Mouse (Mus musculus) left cerebral cortex, adult 18-20 months (tissue): ENCODE data around the gene Kdm3a. TPM values are rescaled to one million over a fixed set of nuclear protein-coding genes. Genes with fewer than 3 reads are reported as not detected.

Source experiments
- DNase-seq, 2 experiments: peaks; one replicate each; pipeline ENCODE4 v3.0.0; 2021 to 2022; ENCODE audit warnings: low spot score in 2 of 2, mixed read lengths in 1 of 2
- long read RNA-seq, 2 experiments: library from polyadenylated mRNA; stranded (forward); transcript quantifications; one replicate each; pipeline ENCODE4 v2.0.0; 2021
- total RNA-seq, 2 experiments: library from RNA; stranded (reverse); gene quantifications; 2 replicates each; pipeline ENCODE4 v1.2.3; 2021

The Kdm3a gene
- total RNA-seq: 10 to 100 TPM; 50.1 to 53.4 TPM
- long read RNA-seq, experiment 1, full-length matches to known transcripts: 8 of 19 reads
- long read RNA-seq, experiment 1, partial matches to known transcripts: 3 of 19 reads
- long read RNA-seq, experiment 1, other reads (novel, unspliced or antisense): 8 of 19 reads
- long read RNA-seq, experiment 2, full-length matches to known transcripts: 8 of 19 reads
- long read RNA-seq, experiment 2, partial matches to known transcripts: 5 of 19 reads
- long read RNA-seq, experiment 2, other reads (novel, unspliced or antisense): 6 of 19 reads

DNA sequence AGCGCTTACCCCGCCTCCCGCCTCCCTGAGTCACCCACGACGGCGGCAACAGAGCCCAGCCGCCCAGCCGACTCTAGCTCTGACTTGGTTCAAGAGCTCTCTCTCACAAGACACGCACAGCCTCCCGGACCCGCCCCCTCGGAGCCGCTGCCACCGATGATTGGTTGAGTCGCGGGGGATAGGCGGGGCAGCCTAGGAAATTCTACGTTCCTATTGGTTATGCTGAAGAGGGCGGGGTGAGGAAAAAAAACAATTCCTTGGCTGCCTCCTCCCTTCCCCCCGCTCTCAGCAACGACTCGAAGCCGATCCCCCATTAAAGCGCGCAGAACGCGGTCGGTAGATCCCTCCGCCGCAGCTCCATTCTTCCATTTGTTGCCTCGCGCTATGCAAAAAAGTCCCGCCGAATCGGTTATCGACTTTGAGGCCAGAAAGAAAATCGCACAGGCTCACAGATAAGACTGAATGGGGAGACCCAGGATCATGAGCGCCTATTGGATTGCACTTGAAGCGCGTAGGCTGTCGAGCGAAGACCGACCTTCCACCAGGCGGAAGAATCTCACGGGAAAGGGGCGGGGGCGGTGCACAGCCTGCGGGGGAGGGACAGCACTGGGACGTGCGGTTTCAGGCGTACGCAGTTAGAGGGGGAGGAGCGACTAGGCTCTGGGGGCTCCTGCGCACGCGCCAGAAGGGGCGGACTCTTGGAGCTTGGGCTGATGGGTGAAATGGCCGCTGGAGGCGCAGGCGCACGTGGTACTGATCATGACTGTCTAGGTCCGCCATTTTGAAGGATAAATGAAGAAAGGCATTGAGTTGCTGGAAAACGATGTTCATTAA, at the start of gene Kdm3a:
Gene Kdm3a (minus strand): TSS at position 162 of the 834 bp plus-strand sequence.
- peak; percentile 97 to 98 for DNase-seq

DNA sequence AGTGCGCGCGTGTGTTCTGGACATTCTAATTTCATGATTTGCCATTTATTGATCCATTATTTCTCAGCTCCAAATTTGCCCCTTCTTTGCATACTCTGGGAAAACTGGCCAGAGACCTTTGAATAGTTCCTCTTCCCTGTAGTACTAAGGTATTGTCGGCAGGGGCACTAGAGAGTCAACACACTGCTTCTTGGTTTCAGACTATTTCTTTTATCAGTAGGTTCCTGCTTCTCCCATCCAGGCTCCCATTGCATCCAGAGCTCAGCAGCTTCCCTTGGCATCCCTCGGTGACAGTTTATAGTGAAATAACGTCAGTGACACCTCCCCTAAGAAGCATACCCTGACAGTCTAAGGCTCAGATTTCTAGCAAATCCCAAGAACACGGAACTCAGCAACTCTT, 46.1 kb upstream of the Kdm3a start:
- no peak for DNase-seq

DNA sequence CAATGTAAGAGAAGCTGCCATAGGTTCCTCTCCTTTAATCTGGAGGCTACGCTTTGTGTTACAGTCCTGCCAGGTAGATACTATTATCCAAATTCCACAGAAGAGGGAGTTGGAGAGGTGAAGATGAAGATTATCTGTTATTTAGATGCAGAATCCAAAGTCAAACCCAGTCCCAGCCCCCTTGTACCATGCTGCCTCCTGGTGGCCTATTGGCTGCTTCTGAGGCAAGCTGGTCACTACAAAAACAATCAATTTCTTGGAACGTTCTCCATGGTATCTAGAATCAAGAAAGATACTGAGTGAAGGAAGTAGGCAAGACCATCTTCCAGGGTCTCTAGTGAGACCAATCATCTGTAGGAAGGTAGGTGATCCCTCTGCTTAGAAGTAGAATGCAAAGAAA, 40.4 kb upstream of the Kdm3a start:
- no peak for DNase-seq

DNA sequence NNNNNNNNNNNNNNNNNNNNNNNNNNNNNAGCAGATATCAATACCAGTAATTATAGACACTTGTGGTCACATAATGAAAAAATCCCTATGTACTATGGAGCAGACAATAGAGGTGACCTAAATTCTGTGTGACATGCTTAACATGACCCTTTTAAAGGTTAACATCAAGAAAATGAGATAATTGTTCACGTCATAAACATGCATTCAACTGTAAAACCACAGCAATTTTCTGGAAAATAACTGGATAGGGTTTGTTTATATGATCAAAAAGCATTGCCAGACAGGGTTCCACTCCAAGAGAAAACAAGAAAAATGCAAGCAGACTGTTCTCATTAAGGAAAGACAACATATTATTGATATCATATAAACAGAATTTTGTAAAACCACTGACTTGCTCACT, 31.7 kb upstream of the Kdm3a start:
- DNase-seq: no peak

DNA sequence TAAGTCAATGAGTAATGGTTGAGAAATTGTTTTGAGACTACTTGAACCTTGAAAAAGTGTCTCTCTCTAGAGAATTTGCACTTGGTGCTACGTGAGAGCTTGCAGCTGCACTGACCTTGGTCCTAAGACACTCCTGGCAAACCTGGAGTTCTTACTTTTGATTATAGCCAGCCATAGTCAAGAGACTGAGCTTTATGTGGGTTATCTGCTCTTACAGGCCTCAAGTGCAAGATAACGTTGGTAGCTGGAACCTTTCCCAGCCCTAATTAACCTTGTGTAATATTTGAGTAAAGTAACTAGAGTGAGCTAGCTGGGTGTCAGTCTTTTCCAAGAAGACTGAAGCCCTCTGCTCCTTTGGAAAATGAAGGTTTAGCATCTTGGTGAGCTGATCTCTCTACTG, 25.5 kb upstream of the Kdm3a start:
- no peak for DNase-seq

DNA sequence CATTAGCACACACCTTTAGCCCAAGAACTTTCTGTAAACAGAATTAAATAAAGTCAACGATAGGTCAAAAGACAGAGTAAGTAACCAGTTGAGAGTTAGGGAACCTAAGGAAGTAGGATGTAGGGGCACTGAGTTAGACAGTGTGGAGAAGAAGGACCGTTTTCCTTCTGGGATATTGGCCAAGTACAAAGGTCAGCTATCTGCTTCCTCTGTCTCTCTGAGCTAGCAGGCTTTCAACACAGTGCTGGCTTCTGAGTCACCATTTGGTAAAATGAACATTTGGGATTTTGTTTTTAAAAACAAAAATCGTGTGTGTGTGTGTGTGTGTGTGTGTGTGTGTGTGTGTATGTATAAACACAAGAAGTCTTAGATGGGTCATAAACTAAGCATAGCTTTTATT, 23.0 kb upstream of the Kdm3a start:
- DNase-seq: no peak

DNA sequence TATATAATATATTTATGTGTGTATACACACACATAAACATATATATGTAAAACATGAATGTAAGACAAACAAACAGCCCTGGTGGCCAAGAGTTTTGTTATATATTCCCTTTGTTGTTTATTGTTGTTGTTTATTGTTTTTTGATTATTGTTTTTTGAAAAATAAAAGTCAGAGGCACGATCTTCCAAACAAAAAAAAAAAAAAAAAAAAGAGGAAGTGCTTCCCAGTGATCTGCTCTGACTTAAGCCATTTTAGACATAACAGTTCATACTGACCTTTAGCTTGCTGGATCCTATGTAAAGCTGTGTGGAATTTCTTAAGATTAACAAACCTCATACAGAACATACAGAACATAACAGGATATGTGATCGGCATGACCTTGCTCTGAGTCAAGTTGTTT, 19.1 kb upstream of the Kdm3a start:
- no peak for DNase-seq

DNA sequence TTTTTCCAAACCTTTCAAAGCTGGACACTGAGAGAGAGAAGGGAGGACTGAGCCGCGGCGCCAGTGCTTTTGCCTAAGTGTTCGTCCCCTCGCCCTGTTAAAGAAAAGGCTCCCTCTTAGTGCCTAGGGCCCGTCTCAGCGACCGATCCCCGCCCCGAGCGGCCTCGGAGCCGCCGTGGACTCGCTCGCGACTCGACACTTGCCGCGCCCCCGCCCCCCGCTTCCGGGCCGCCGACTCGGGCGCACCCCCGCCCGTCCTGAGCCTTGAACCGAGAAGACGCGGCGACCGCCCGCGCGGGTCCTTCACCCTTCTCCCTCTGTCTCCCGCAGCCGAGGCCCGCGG, 333 bp downstream of the Kdm3a start:
- no peak for DNase-seq

DNA sequence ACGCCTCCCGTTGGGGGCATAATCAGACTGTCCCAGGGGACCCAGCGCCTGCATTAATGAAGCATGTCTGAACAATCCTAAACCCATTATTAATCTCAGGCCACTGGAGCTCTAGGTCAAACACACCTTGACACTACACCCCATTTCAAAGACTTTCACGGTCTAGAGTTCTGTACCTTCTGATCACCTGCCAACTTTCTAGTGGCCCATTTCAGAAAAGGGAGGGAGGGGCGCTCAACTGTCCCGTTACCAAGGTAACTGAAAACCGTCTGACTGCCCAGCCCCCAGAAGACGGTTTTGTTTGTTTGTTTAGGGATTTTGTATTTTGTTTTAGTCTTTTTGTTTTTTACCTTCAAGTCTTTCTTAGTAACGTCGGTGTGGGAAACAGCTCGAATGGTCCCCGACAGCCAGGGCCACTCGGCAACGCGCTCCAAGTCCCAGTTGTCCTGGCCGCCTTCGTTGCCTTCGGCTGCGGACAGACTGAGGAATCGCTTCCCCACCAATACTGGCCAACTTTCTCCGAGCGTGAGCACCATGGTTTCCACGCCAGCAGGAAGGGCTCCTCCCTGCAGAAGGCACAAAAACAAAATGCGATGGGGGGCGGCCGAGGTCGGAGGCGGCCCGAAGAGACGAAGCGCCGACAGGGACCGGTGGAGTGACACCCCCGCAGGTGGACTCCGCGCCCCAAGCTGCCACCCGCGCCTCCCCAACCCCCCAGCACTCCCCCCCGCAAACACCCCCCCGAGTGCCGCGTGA, 906 bp downstream of the Kdm3a start:
- DNase-seq: peak; percentile 34 to 46

DNA sequence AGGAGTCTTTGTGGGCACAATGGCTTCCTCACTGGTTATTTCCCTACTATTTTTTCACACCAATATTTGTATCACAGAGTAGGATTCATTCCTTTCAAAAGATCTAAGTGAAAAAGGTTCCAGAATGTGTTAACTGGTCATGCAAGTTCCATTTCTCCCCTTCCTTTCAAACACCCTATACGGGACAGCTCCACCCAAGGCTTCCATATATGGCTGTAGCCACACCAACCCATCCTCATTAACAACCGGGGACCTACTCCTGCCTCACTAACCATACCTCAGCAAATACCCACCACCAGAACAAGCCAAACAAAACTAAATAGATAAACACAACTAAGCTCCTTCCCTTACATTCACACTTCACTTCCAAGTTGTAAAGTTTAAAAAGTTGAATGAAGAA, 1.6 kb downstream of the Kdm3a start:
- no peak for DNase-seq

DNA sequence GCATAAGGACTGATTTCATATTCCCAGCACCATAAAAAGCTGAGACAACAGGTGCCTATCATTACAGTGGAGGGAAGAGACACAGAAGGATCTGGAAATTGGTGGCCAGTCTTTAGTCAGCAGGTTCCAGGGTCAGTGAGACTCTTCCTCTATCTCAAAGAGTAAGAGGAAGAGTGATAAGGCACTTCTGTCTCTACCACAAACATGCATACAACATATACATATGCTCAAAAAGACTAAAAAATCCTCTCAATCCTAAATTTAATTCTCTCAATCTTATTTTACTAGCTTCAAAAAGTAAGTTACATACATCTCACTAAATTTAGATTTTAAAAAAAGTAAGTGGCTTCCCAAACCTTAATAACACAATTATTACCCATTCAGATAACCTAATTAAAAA, 5.5 kb downstream of the Kdm3a start:
- no peak for DNase-seq

DNA sequence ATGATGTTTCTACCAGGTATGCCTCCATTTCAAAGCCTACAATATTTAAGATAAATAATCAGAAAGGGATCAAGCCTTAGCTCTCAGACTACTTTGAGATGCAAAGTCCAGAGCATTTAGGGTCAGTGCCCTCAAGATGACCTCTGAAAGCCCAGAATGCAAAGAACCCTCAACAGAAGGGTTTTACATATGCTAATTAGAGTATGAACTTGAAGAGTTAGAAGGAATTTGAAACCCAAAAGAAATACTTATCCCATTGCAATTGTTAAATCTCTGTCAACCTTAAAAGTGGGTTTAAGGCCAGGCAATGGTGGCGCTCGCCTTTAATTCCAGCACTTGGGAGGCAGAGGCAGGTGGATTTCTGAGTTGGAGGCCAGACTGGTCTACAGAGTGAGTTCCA, 6.8 kb downstream of the Kdm3a start:
- DNase-seq: no peak

DNA sequence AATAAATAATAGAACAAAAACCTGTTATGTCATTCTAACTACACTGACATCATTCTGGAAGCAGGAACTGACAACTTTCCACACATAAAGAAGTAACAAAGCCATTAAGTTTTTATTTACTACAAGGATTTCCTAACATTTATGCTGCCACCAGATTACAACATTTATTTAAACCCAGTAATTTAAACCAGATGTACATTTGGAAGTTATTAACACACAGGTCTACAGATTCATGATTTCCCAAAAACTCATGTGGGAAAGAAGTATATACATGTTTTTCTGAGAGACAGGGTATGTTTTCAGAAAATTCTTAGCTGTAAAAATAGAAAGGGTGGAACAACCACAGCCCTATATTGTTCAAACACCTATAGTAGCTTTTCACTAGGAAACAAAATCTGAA, 8.1 kb downstream of the Kdm3a start:
- DNase-seq: no peak

DNA sequence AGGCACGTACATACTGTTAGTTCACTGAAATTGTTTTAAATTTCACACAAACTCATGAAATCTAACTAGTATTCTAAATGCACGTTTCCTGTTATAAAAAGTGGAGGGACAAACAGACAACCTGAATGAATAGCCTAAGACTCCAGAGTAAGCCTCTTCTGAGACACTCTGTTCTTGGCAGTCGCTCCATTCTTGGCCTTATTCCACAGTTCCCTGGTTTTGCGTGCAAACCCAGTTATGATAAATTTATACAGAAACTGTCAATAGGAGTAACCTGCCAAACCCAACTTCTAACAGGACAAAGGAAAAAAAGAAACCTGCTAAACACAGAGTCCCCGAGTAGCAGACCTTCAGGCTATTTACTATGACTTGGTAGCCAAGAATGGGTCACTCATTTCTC, 10.8 kb downstream of the Kdm3a start:
- peak; percentile 31 to 35 for DNase-seq

DNA sequence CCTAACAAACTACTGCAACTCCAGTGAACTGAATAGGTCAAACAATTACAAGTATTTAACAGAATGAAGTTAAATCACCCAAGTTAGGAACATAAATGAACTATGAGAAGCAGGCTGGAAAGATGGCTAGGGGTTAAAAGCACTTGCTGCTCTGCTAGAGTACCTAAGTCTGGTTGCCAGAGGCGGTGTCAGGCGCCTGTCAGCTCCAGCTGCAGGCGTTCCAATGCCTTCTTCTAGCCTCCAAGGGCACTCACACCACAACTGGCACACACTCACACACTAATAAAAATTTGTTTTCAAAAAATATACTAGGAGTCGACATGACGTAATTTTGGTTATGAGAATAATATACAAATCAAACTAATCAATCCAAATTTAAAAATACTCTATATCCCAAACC, 11.2 kb downstream of the Kdm3a start:
- no peak for DNase-seq

DNA sequence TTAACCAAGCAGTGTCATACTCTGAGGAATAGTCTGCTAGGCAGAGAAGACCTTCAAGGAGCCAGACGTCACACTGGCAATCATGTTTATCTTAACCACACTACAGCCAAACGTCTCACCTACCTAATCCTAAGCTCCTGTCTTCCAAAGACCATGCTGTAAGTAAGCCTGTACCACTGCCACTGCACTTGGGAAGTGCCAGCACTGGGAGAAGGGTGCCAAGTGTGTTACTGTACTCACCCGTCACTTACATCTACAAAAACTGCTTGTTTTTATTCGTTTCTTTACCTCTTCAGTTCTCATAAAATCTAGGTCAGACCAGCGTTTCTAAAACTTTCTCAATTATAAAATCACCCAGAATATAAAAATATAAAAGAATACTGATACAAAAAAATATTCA, 15.8 kb downstream of the Kdm3a start:
- no peak for DNase-seq

DNA sequence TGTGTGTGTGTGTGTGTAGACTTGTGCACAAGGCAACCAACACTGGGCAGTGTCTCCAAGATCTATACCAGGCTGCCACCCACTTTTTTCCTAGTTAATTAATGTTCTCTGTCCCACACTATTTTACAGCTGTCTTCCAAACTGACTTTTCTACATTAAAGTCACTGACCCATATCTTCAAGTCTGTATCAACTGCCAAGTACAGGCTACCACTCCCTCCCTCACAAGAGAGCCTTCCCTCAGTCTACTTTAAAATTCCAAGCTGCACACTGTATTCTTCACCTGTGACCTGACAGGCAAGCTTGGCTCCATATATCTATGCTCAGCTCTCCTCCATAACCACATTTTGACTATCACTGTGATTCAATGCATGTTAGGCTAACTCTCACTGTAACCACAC, 19.6 kb downstream of the Kdm3a start:
- DNase-seq: no peak

DNA sequence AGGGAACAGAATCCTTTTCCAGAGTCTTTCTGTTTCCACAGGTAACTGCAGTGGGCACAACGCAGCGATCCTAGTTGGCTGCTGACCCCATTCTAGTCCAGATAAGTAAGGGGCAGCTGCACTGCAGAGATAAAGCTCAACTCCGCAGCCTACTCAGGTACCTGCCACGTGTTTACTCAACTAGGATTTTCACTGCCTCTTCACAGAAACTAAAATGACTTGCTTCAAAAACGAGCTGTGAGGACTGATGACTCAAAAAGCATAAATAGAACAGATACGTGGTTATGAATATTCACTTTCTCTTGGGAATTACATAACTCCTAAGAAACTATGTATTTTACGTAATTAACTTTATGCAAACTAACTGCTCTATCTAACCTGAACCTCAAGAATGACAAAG, 22.8 kb downstream of the Kdm3a start:
- peak in 1 of 2 experiments; percentile 23 for DNase-seq

DNA sequence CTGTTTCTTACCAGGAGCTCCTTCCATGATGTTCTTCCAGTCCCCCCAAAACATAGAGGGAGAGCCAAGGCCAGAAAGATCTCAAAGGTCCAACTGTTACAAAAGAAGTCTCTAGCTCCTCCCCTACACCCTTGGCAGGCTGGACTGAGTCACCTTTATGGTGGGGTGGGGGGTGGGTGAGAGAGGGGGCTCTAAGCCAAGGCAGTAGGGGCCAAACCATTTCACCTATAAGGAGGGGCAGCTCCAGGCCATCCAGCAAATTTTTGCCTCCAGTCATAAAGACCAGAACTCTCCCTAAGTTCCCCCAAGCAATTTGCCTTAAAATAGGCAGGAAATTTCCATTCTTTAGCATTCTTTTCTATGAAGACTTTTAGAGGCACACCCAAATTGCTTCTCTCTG, 23.8 kb downstream of the Kdm3a start:
- DNase-seq: no peak

DNA sequence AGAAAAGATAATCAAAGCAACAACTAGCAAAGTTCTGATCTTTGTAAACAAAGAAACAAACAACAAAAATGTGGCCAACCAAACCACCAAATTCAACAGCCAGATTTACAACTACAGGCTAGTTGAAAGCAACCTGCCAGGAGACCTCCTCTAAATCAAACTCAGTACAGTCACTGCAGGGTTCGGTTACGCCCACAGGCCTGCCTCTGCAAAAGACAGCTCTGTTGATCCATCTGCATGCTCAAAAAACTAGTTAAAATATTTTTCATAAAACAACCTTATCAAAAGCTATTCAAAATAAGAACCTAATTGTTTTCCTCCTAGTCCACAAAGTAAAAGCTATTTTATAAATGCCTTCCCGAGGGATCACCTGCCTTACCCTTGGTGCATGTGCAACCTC, 25.0 kb downstream of the Kdm3a start:
- DNase-seq: peak in 1 of 2 experiments; percentile 43

DNA sequence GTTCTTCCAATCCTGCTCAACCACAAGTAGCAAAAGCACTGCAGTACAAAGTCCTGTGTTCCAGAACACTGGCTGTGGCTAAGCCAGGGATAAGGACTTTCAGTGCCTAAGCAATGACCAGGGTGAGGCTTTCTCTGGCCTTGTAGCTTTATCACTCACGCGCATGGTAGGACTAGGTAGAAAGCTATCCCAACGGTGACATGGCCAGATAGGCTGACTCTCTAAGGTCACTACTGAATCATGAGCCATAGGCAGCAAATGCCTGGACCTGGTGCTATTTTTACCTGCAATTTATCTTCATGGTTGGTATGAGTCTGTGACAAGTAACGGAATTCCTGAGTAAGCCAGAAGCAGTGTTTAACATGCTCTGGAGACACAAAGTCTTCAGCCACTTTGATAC, 42.6 kb downstream of the Kdm3a start:
- DNase-seq: no peak

DNA sequence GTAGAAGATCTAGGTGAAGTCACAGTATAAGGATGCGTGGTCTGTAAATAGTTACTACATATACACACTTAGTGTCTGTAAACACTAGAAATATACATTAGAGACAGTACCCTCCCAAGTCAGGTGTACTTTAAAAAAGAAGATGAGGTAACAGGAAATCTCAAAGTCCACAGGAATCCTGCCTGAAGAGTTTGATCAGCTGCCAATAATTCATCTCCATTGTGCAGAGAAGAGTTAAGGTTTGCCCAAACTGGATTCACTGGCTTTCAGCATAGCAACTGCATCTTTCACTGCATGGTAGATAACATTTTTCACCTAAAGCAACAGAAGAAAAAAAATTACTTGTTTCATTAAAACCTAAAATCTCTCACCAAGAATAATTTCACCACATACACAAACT, 43.4 kb downstream of the Kdm3a start:
- DNase-seq: no peak
